Mouse (Mus musculus): ENCODE measurements at regions not wholly inside any gene's neighbourhood (a gene's known extent, or its start where the extent isn't known, plus 50 kb on each side); places are given as distances from the start of the nearest gene placed in this dataset.
A peak's percentile ranks its signal among the peaks of the same experiment; 100 is the strongest.

- TF ChIP-seq CTCF (conservative IDR thresholded peaks at IDR 0.05; ENCODE audit: low read length) (no peak), POU5F1 (IDR thresholded peaks at IDR 0.05; ENCODE audit: borderline replicate concordance, low read length) (peak; percentile 54; the same call in 1 of the 2 replicates)
Measured at GRCm38 (mm10) chr4:127812047-127812545, 158.7 kb downstream of the CK137956 start.
